Mouse (Mus musculus): Measurements from ENCODE around the gene Ncan.

Gene Ncan

DNA sequence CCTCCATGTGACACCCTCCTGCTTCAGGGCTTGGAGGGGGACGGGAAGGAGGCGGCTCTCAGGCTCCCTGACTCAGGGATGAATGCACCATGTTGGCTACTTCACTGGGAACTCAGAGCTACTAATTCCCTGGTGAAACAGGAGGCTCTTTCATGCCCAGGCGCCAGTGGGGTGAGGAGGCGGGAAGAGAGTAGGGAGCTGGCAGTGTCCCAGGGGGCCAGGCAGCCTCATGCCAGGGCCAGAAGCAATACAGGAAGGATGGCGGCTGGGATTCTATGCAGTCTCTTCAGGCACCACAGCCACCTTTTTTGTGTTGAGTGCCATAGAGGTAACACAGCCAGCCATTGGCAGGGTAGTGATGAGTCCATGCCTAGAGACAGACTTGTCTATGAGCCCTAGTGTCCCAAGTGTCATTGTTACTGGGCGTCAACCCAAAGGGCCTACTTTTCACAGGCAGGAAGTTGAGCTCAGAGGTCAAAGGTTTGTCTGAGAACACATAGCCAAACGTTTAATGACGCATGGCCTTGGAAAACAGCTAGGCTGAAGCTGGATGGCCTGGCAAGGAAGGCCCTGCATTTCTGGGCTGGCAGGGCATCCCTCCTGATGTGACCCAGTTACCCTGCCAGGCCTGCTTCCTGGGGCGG lies 8.8 kb upstream of the Ncan start:
- in situ Hi-C loops (cut with MboI, MseI): no loop called here

DNA sequence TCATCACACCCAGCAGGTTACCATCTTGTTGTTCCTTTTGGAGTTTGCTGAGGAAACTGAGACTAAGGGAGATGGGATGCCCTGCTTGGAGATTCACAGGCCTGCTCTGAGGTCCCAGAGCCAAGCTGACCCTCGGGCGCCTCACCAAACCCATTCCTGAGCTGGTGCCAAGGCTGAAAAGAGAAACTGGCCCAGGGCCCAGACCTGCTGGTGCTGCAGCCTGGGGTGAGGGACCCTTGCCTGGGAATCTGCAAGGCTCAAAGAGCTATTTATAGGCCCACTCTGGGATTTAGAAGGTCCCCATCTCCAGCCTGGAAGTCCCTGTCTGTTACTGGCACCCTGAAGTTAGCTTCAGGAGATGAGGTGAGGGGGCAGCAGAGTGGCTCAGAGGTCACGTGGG lies 7.8 kb upstream of the Ncan start:
- in situ Hi-C loops (cut with MboI, MseI): no loop called here

DNA sequence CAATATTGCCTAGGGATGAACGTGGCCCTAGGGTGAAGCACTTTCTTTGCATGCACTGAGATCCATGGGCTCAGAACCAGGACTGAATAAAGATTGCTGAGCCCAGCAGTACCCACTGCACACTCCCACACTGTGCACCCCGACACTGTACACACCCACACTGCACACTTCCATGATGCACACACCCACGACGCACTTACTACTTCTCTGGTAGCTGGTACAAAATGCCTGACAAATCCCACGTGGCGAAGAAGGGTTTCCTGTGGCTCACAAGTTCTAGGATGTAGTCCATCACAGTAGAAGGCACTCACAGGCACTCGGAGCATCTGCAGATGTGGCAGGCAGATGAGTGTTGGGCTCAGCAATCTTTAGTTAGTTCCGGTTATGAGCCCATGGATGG lies 4.3 kb upstream of the Ncan start:
- in situ Hi-C loops (cut with MboI, MseI): no loop called here

DNA sequence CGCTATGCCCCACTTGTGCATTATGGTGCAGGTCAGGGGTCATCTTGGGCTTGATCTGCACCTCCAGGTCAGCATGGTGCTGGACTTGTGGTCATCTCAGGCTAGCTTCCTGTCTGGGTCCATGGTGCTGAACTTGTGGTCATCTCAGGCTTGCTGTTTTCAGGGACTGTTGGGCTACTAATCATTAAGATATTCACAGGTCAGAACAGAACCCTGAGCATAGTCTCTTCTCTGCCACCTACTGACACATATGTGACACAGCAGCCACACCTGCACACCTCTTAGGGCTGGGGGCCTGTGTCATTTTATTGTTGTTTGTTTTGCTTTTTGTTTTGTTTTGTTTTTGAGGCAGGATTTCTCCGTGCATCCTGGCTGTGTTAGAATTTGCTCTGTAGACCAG lies 2.2 kb upstream of the Ncan start:
- in situ Hi-C loops (cut with MboI, MseI): no loop called here

DNA sequence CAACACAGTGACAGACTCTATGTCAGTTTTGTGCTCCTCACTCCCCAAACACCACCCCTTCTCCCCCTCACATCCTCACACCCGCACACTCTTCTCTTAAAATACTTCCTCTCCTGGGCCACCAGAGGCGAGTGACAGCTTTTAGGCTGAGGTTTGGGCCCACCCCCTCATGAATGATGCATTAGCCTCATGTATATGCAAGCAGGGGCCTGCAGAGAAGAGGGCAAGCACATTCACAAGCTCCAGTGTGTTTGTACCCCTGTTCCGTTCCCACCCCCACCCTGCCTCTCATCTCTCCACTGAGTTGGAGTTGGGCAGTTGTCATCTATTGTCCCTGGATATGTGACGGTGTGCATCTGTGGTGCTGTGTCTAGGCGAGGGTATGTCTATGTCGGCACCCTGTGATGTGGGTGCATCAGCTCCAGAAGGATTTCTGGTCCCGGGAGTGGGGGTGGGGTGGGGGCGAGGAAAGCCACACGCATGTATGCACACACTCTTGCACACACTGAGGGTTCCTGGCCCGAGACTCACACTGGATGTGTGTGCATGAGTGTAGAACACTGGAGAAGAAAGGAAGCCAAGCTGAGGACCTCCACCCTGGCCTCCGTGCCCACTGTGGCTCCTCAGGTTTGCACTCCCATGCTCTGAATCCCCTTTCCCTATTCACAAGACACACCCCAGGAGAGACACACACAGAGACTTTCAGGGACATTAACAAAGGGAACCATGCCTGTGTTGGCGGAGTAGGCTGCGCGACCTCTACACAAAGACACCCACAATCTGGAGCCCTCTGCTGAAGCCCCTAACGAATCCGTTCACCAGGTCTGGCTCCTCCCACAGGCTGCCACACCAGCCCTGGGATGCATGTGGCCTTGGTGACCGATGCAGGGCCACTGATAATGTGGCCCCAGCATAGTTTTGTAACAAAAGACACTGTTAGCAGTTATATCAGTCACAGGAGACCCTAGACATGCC lies 1.7 kb downstream of the Ncan start:
- in situ Hi-C loops (cut with MboI, MseI): no loop called here

DNA sequence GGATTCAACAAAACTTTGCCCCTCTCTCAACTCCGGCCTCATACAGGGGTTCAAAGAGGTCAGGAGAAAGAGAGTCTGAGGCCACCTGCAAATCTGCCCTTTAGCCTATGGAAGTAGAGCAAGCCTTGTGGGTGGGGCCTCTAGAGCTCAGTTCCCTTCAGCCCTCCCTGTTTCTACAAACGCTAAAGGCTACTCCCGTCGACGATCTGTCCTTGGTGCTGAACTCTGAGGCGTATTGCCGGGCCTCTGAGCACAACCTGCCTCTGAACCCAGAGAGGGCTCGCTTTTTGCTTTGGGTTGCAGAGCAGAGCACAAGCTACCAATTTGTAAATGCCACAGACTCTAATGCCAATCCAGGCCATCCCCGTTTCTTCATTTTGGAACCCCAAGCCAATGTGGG lies 3.1 kb downstream of the Ncan start:
- in situ Hi-C loops (cut with MboI, MseI): no loop called here

DNA sequence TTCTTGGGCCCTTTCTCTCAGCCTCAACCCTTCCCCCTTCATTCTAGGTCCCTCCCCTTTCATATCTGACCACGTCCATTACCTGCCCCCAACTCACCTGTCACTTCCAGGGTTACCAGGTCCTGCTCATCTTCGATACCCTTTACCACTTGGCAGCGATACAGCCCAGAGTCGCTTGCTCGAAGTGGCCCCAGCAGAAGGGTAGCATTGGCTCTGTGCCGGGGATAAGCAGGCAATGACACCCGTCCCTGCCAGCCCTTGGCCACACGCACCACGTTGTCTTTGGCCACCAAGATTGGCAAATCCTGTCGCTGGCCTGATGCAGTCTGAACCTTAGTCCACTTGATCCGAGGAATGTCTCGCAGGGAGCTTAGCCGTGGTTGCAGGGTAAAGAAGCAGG lies 5.8 kb downstream of the Ncan start:
- in situ Hi-C loops (cut with MboI, MseI): no loop called here

DNA sequence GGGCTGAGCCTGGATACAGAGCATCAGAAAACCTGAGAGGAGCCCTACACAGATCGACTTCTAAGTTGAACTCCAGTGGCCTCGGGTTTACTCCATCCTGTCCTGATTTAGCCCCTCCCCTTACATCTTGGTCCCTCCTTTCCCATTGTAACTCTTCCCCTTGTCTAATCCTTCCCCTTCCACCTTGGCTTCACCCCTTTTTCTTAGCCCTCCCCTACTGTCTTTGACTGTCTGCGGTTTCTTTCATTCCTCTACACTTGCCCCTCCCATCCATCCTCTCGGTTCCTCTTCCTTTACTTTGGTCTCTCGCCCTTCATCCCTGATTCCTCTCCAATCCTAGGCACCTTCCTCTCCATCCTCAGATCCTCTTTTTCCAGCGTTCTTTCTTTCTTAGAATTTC lies 6.2 kb downstream of the Ncan start:
- in situ Hi-C loops (cut with MboI, MseI): no loop called here

DNA sequence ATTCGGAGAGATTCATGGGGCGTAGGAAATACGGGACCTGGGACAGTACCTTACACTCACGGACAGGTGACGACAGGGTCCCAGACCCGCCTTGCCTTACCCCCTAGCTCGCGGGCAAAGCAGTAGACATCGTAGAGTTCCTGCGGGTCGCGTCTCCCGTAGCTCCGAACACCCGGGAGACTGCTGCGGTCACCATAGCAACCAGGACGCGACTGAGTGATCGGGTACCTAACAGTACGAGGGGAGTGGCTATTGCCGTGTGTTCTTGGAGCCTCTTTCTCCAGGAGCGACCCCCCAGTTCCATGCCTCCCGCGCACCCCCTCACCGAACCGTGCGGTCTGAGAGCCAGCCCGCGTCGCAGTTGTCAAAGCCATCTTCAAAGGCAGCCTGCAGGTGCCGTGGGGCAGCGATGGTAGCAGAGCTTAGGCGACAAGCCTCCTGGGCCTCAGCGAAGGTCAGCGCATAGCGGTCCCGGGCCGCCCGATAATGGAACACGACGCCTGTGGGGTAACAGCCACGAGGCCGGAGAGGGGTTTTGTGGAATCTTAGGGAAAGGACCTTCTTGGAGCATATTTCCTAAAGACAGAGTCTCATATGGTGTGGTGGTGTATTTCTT lies 8.2 kb downstream of the Ncan start:
- in situ Hi-C loops (cut with MboI, MseI): no loop called here

DNA sequence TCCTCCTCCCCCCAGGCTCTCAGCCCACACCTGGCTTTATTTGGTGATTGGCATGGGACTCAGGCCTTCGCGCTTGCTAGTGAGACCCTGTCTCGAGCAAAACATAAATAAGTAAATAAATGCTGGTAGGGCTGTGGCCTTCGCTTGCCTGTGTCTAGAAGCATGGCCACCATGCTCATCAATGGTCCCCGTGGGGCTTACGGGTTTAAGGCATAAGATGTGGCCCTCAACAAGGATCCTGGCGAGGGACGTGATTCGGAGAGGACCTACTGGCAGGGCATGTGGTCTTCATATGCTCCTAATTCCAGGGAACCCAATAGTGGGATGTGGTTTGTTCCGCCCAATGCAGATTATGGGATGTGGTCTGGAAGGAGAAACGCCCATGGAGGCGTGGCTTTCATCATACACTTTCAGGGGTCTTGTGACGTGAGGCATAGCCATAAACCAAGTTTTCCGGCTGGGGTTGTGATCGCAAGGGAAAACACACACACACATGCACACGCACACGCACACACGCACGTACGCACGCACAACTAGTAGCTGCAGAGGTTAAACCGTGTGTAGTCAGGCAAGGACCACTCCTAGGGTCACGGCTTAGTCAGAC lies 9.4 kb downstream of the Ncan start:
- in situ Hi-C loops (cut with MboI, MseI): no loop called here

DNA sequence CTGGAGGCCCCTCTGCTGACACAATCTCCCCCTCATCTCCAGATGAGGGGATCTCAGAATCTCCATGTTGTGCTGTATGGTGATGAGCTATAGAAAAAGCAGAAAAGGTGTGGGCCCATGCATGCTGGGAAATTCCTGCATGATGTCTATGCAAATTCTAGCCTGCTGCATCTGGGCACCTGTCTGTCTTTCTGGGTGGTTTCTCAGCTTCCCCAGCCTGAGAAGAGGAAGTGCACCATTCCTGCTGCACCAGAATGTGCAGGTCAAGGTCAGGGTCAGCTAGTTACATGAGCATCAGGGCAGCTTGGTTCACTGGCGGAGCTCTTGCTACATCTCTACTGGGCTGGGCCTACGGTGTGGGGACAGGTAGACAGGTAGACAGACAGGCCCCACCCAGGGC lies 10.2 kb downstream of the Ncan start:
- in situ Hi-C loops (cut with MboI, MseI): no loop called here

DNA sequence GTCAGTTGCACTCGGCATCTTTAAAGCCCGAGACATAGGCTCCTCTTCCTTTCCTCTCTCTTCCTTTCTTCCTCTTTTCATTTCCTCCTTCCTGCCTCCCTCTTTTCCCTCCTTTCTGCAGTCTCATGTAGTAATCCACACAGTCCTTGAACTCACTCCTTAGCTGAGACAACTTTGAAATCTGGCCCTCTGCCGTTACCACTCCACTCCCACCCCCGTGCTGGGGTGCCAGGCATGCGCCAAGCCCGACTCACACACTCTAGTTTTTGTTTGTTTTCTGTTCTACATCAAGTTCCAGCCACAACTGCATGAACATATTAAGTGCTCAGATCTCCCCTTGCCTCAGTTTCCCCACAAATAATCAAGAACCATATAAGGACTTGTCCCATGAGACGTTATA lies 15.8 kb downstream of the Ncan start:
- in situ Hi-C loops (cut with MboI, MseI): no loop called here

DNA sequence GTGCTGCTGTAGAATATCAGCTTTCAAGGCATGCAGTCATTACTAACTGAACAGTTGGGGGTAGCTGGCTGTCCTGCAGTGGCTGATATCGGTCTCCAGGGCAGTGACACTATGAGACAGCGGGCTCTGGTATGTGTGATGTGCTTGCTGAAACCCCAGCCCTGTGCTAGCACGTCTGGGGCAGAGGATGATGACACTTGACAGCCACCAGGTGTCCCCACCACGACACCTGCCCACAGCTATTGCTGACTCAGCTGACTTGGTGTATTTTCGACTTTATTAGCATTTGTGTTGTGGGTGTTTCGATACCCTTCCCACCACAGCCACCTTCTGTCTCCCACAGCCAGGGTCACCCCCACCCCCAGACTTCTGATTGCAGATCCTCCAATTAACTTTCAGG lies 16.2 kb downstream of the Ncan start:
- in situ Hi-C loops (cut with MboI, MseI): no loop called here

DNA sequence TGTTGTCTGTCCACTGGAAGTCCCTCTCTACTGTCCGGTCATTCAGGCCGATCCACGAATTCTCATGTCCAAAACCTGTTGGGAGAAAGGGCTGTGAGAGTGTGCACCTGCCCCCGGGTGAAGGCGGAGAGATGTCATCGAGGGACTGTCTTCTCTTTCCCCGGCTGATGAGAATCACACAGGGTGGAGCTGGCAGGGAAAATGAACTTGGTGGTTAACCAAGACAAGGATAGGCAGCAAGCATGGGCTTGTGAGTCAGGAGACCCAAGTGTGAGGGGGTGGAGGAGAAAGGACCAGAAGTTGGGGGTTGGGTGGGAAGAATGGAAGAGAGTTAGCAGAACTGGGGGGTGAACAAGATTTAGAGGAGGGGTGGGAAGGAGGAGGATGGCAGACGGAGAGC lies 20.4 kb downstream of the Ncan start:
- in situ Hi-C loops (cut with MboI, MseI): no loop called here

DNA sequence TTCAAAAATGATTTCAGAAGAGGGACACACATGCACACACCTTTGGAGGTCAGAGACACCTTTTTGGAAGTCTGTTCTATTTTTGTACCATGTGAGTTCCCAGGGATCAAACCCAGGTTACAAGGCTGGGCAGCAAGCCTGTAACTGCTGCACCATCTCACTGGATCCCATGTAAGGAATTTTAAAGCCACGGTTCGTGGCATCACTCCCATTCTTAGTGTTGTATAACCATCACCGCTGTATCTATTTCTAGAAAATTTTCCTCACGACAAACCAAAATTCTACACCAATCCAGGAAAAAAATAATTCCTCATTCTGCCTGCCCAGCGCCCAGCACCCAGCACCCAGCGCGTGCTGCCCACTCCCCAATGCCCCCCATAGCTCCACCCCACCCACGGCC lies 21.4 kb downstream of the Ncan start:
- in situ Hi-C loops (cut with MboI, MseI): no loop called here

DNA sequence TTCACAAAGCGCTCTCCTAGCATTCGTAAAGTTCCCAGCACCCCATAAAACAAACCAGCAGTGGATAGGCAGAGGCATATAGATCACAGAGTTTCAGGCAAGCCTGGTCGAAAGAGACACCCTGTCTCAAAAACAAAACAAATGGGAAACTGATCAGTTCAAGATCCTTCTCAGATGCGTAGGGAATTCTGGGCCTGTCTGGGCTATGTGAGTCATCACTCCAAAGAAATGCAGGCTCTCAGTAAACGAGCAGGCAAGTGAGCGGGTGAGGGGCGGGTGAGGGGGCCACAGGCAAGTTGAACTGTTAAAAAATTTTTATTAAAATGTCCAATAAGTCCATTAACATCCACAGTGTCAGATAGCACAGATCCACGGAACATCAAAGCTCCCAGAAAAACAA lies 27.9 kb downstream of the Ncan start:
- in situ Hi-C loops (cut with MboI, MseI): no loop called here

DNA sequence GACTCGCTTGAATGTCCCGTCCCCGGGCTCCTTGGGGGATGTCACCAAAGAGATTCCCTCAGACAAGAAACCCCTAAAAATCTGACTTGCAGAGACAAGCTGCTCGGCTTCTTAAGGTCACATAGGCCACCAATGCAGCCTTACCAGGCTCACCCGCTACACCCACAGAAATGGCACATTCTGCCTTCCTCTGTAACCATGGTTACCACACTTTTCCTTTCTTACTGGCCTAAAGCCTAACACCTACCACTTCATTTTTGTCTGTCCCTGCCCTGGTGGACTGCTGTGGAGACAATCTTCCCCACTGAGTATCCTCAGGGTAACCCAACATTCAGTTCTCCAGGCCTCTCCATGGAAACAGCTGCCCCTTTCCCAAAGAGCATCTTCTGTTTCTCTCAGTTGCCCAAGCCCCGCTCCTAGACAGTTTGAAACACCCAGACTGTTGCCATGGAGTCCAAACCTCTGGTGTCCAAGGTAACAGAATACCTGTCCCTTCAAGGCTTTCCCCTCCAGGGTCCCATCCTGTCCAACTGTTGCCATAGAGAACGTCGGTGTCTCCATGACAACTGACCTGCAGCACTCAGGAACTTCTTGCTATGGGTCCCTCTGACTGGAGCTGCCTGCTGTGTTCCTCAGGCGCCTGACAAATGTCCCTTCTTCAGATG lies 31.2 kb downstream of the Ncan start:
- in situ Hi-C loops (cut with MboI, MseI): no loop called here

DNA sequence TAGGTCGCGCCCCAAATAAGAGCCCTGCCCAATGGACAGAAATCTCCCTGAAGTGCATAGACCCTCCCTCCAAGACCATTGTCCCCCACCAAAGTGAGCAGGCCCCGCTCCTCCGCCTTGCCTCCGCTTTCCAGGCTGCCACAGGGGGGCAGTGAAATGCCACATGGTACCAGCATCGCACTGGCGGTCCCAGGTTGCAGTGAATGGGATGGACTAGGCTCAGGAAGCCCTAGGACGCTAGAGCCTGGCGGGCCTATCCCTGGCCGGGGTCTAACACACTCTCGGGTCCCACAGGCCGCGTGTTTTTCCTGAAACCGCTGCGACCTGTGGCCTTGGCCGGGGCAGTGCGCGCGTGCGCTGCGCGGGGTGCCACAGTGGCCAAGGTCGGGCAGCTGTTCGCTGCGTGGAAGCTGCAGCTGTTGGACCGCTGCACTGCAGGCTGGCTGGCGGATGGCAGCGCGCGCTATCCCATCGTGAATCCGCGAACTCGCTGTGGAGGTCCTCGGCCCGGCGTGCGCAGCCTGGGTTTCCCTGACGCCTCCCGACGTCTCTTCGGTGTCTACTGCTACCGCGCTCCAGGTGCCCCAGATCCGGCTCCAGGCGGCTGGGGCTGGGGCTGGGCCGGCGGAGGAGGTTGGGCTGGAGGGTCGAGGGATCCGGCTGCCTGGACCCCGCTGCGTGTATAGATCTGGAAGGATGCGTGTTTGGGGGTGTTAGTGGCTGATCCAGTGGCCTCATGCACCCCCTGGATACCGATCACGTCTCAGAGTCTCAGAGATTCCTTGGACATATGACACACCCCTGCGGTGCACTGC lies 32.6 kb downstream of the Ncan start:
- in situ Hi-C loops (cut with MboI, MseI): no loop called here

DNA sequence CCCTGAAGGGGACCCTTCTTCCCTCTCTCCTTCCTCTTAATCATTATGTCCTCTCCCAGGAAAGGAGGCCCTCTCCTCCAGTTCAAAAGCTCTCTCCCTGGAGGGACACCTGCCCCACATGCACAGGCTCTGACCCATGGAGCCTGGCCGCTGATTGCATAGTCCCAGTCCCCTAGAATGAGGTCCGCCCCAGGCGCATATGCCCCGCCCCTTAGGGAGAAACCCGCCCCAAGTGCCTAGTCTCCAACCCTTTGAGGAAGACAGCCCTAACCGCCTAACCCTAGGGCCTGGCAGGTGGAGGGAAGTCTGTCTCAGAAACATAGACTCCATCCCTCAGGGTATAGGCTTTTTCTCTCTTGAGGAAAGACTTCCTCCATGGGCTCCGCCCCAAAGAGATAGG lies 33.4 kb downstream of the Ncan start:
- in situ Hi-C loops (cut with MboI, MseI): no loop called here

DNA sequence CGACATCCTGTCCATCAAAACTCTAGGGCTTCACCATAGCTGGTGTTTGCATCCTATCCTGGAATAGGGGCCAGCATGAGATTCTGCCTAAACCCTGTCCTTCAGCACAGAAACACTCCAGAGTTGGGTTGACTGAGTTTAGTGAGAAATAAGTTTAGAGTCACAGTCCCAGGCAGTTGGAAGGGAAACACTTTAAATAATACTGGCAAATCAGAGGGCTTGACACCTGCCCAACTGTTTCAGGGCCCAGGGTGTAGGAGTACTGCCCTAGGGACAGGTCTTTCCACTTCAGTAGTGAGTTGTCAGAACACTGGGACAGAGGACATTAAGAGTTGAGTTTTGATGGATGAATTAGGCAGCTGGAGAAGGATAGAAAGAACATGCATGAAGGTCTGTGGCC lies 34.5 kb downstream of the Ncan start:
- in situ Hi-C loops (cut with MboI, MseI): no loop called here

Measured in regulatory T cell (primary cell).